Mouse (Mus musculus): ENCODE data around the gene Lrrc28. TPM values are rescaled to one million over a fixed set of nuclear protein-coding genes. Genes with fewer than 3 reads are reported as not detected.

The Lrrc28 gene
- polyA plus RNA-seq, 1 experiment from 2014 or later: 24.5 TPM

- 22% methylated on average over 6 of the region's 6 CpGs for WGBS
- Histone ChIP-seq H3K4me3 (no peak overlapping the region), H3K36me3 (no peaks in the 10 kb centered on the region), H3K9ac (no peak overlapping the region), H3K27me3 (no peaks in the 10 kb centered on the region), H3K4me2 (no peak overlapping the region), H3K4me1 (peaks cover 7% of the 10 kb centered on the region; the same call in 1 of the 2 replicates), H3K27ac (no peak overlapping the region), H3K9me3 (no peaks in the 10 kb centered on the region)
- ATAC-seq (ENCODE audit: insufficient number of reproducible peaks, low FRiP score, low TSS enrichment, low read depth): peak; percentile 86
Measured at GRCm38 (mm10) chr7:67549073-67549561, 96.0 kb downstream of the Lrrc28 start.

GRCm38 (mm10) chr7:67548599-67549041, 96.4 kb downstream of the Lrrc28 start:
- 65% methylated on average over 6 of the region's 6 CpGs for WGBS
- H3K36me3 ChIP-seq: no peaks in the 10 kb centered on the region
- no peak overlapping the region for H3K4me3 ChIP-seq
- no peak overlapping the region for H3K4me2 ChIP-seq
- no peaks in the 10 kb centered on the region for H3K9me3 ChIP-seq
- peaks cover 7% of the 10 kb centered on the region; the same call in 1 of the 2 replicates for H3K4me1 ChIP-seq
- H3K27me3 ChIP-seq: no peaks in the 10 kb centered on the region
- ATAC-seq (ENCODE audit: insufficient number of reproducible peaks, low FRiP score, low TSS enrichment, low read depth): no peak
- H3K9ac ChIP-seq: no peak overlapping the region
- H3K27ac ChIP-seq: no peak overlapping the region

DNA sequence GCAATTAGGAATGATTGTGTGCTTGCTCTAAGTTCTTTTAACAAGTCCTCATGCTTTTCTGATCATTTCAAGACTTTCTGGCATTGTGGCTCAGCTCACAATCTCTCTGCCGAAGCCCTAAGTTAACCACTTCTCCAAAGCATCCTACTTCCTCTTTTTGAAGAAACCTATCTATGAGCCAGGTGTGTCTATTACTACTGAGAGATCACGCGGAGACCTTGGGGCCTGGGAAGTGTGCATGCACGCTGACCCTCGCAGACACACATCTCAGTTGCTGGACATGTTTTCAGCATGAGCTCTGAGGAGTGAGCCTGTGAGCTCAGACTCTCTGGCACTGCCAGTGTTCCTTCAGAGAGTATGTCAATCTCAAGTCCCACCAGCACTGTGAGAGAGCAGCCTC, 98.8 kb downstream of the Lrrc28 start:
- H3K4me1 ChIP-seq: peaks cover 7% of the 10 kb centered on the region; the same call in 1 of the 2 replicates
- H3K4me3 ChIP-seq: no peak overlapping the region
- H3K36me3 ChIP-seq: no peaks in the 10 kb centered on the region
- H3K4me2 ChIP-seq: no peak overlapping the region
- no peak overlapping the region for H3K9ac ChIP-seq
- no peak for ATAC-seq (ENCODE audit: insufficient number of reproducible peaks, low FRiP score, low TSS enrichment, low read depth)
- 90% methylated on average over 5 of the region's 5 CpGs for WGBS
- no peaks in the 10 kb centered on the region for H3K27me3 ChIP-seq
- H3K9me3 ChIP-seq: no peaks in the 10 kb centered on the region
- H3K27ac ChIP-seq: no peak overlapping the region

- Histone ChIP-seq H3K4me1 (peaks cover 7% of the 10 kb centered on the region; the same call in 1 of the 2 replicates), H3K4me3 (no peak overlapping the region), H3K27me3 (no peaks in the 10 kb centered on the region), H3K9me3 (no peaks in the 10 kb centered on the region), H3K27ac (no peak overlapping the region), H3K9ac (no peak overlapping the region), H3K4me2 (no peak overlapping the region), H3K36me3 (no peaks in the 10 kb centered on the region)
- ATAC-seq (ENCODE audit: insufficient number of reproducible peaks, low FRiP score, low TSS enrichment, low read depth): no peak
Measured at GRCm38 (mm10) chr7:67544586-67544985, 100.5 kb downstream of the Lrrc28 start.

DNA sequence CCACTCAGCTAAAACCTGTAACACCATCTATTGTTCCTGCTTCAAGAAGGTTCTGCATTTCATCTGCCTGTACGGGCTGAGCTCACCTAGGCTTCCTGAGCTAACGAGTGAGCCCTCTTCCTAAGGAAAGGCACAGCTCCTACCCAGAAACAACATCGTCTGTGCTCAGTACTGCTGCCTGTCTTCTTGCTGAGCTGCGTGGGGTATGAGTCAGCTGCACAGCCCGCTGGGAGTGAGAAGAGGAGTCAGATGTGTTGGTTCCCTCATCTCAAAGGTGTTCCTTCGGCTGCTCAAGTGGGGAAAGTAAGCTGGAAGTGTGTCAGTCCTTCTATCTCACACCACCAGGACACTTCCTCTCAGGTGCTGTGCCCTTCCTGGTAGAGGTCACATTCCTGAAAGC, 101.4 kb downstream of the Lrrc28 start:
- ATAC-seq (ENCODE audit: insufficient number of reproducible peaks, low FRiP score, low TSS enrichment, low read depth): no peak
- H3K27ac ChIP-seq: no peak overlapping the region
- no peak overlapping the region for H3K9ac ChIP-seq
- no peaks in the 10 kb centered on the region; the same call in 1 of the 2 replicates for H3K4me1 ChIP-seq
- no peak overlapping the region for H3K4me3 ChIP-seq
- H3K4me2 ChIP-seq: no peak overlapping the region
- 78% methylated on average over 6 of the region's 6 CpGs for WGBS
- H3K9me3 ChIP-seq: no peaks in the 10 kb centered on the region
- no peaks in the 10 kb centered on the region for H3K27me3 ChIP-seq
- no peaks in the 10 kb centered on the region for H3K36me3 ChIP-seq

- no peak overlapping the region for H3K9ac ChIP-seq
- 88% methylated on average over 11 of the region's 11 CpGs for WGBS
Measured at GRCm38 (mm10) chr7:67536588-67537372, 108.3 kb downstream of the Lrrc28 start.

GRCm38 (mm10) chr7:67535941-67536340, 109.1 kb downstream of the Lrrc28 start:
- H3K4me3 ChIP-seq: no peak overlapping the region
- 74% methylated on average over 4 of the region's 4 CpGs for WGBS
- no peak overlapping the region for H3K4me2 ChIP-seq
- H3K9ac ChIP-seq: no peak overlapping the region
- peaks cover 9% of the 10 kb centered on the region; the same call in 1 of the 2 replicates for H3K4me1 ChIP-seq
- no peak for ATAC-seq (ENCODE audit: insufficient number of reproducible peaks, low FRiP score, low TSS enrichment, low read depth)
- no peaks in the 10 kb centered on the region for H3K36me3 ChIP-seq
- H3K27me3 ChIP-seq: no peaks in the 10 kb centered on the region
- H3K27ac ChIP-seq: no peak overlapping the region
- no peaks in the 10 kb centered on the region for H3K9me3 ChIP-seq

More at GRCm38 (mm10) chr7:67536588-67537372, 108.3 kb downstream of the Lrrc28 start:
- H3K27me3 ChIP-seq: no peaks in the 10 kb centered on the region
- H3K4me1 ChIP-seq: 0 out of 2 replicates have a peak, but pooled peaks cover 4% of the 10 kb centered on the region
- no peak overlapping the region for H3K27ac ChIP-seq
- H3K4me2 ChIP-seq: no peak overlapping the region
- no peaks in the 10 kb centered on the region for H3K36me3 ChIP-seq
- no peaks in the 10 kb centered on the region for H3K9me3 ChIP-seq
- ATAC-seq (ENCODE audit: insufficient number of reproducible peaks, low FRiP score, low TSS enrichment, low read depth): no peak
- no peak overlapping the region for H3K4me3 ChIP-seq

GRCm38 (mm10) chr7:67530981-67531380, 114.1 kb downstream of the Lrrc28 start:
- no peak for ATAC-seq (ENCODE audit: insufficient number of reproducible peaks, low FRiP score, low TSS enrichment, low read depth)
- 63% methylated on average over 2 of the region's 2 CpGs for WGBS

DNA sequence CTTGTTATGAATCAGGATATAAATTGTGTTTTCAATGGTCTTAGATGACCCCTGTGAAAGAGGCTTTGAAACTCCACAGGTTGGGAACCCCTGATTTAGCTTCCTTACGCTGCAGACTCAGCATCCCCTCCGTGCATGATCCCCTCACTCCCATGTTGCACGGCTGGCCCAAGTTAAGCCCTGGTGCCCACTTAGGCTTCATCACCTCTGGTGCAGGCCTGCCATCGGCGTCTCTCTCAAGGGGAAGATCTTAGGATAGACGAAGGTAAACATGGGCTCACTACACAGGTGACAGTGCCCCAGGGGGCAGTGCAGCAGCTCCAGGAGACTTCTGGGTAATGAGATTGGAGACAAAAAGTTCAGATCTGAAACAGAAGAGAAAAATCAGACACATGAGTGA, 115.7 kb downstream of the Lrrc28 start:
- no peaks in the 10 kb centered on the region for H3K9me3 ChIP-seq
- H3K9ac ChIP-seq: no peak overlapping the region
- H3K27ac ChIP-seq: no peak overlapping the region
- H3K36me3 ChIP-seq: no peaks in the 10 kb centered on the region
- H3K27me3 ChIP-seq: no peaks in the 10 kb centered on the region
- WGBS: 73% methylated on average over 6 of the region's 6 CpGs
- no peak overlapping the region for H3K4me2 ChIP-seq
- peaks cover 25% of the 10 kb centered on the region for H3K4me1 ChIP-seq
- no peak overlapping the region for H3K4me3 ChIP-seq
- no peak for ATAC-seq (ENCODE audit: insufficient number of reproducible peaks, low FRiP score, low TSS enrichment, low read depth)

More at GRCm38 (mm10) chr7:67530981-67531380, 114.1 kb downstream of the Lrrc28 start:
- Histone ChIP-seq H3K27ac (no peak overlapping the region), H3K4me1 (peaks cover 28% of the 10 kb centered on the region), H3K9me3 (no peaks in the 10 kb centered on the region), H3K36me3 (no peaks in the 10 kb centered on the region), H3K27me3 (no peaks in the 10 kb centered on the region), H3K4me3 (no peak overlapping the region), H3K4me2 (no peak overlapping the region), H3K9ac (no peak overlapping the region)

DNA sequence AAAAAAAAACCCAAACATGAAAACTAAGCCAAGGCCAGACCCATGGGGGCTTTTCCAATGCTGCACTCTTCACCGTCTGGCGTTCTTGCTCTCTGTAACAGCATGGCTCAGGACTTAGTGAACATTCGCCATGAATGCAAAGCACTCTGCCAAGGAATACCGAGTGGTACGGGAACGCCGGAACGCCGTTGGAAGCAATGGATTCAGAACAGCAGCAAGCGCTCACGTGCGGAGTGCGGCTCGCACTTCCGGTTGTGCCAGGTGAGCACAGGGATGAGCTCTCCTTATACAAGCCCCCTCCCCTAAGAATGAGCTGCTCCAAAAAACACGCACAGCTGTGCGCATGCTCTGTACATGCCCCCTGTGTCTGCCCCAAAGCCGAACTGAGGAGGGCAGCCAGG, 116.2 kb downstream of the Lrrc28 start:
- 78% methylated on average over 18 of the region's 18 CpGs for WGBS

GRCm38 (mm10) chr7:67528063-67528811, 116.8 kb downstream of the Lrrc28 start:
- Histone ChIP-seq H3K27me3 (no peaks in the 10 kb centered on the region), H3K4me3 (no peak overlapping the region), H3K9ac (no peak overlapping the region), H3K4me1 (peaks cover 26% of the 10 kb centered on the region), H3K27ac (peak overlapping the region; percentile 54; the same call in 1 of the 2 replicates), H3K9me3 (no peaks in the 10 kb centered on the region), H3K36me3 (no peaks in the 10 kb centered on the region), H3K4me2 (no peak overlapping the region)
- no peak for ATAC-seq (ENCODE audit: insufficient number of reproducible peaks, low FRiP score, low TSS enrichment, low read depth)
- WGBS: 53% methylated on average over 10 of the region's 10 CpGs

More for the DNA sequence above, 116.2 kb downstream of the Lrrc28 start:
- no peaks in the 10 kb centered on the region for H3K36me3 ChIP-seq
- no peaks in the 10 kb centered on the region for H3K27me3 ChIP-seq
- no peak overlapping the region for H3K4me2 ChIP-seq
- H3K4me3 ChIP-seq: no peak overlapping the region
- H3K27ac ChIP-seq: peak overlapping the region; percentile 54; the same call in 1 of the 2 replicates
- H3K9ac ChIP-seq: no peak overlapping the region
- ATAC-seq (ENCODE audit: insufficient number of reproducible peaks, low FRiP score, low TSS enrichment, low read depth): no peak
- peaks cover 25% of the 10 kb centered on the region for H3K4me1 ChIP-seq
- no peaks in the 10 kb centered on the region for H3K9me3 ChIP-seq

Data from limb, embryonic 15.5 days (tissue).